Mouse (Mus musculus): ENCODE results near the gene Hbq1a.

The Hbq1a gene

GRCm38 (mm10) chr11:32299865-32300264, at the start of gene Hbq1a:
Hbq1a (plus strand) TSS chr11:32300069.
- WGBS, result 7% methylated on average over 16 of the region's 16 CpGs

GRCm38 (mm10) chr11:32250880-32251763, 48.7 kb upstream of the Hbq1a start:
- WGBS, result 68% methylated on average over 8 of the region's 8 CpGs

- 100% methylated on average over 1 of the region's 1 CpGs for WGBS
These were observed 46.7 kb upstream of the Hbq1a start for GRCm38 (mm10) chr11:32253121-32253520.

- WGBS, result 98% methylated on average over 1 of the region's 1 CpGs
These were observed 43.7 kb upstream of the Hbq1a start for GRCm38 (mm10) chr11:32256146-32256545.

DNA sequence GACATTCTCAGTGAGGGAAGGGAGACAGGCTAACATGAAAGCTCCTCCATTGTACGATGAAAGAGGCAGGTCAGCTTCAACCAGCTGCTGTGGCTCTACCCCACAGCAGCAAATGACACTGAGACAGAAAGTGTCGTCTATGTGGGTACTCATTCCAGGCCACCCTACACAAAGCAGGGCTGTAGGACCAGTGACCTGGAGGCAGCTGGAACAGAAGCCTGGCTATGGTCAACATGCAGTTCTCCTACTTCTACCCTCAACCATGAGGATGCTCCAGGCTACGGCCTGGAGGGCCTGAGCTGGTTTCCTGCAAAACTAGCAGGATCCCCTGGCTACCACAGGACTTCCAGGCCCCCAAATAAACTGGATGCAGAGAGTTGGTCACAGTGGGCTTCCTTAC, 43.3 kb upstream of the Hbq1a start:
- WGBS, result 91% methylated on average over 3 of the region's 3 CpGs

- 92% methylated on average over 10 of the region's 10 CpGs for WGBS
These were observed 37.0 kb upstream of the Hbq1a start for GRCm38 (mm10) chr11:32262674-32263415.

GRCm38 (mm10) chr11:32265117-32265738, 34.6 kb upstream of the Hbq1a start:
- 83% methylated on average over 3 of the region's 3 CpGs for WGBS

GRCm38 (mm10) chr11:32266194-32266593, 33.7 kb upstream of the Hbq1a start:
- WGBS, result 87% methylated on average over 6 of the region's 6 CpGs

- WGBS, result 15% methylated on average over 6 of the region's 6 CpGs
These were observed 33.1 kb upstream of the Hbq1a start for GRCm38 (mm10) chr11:32266776-32267175.

DNA sequence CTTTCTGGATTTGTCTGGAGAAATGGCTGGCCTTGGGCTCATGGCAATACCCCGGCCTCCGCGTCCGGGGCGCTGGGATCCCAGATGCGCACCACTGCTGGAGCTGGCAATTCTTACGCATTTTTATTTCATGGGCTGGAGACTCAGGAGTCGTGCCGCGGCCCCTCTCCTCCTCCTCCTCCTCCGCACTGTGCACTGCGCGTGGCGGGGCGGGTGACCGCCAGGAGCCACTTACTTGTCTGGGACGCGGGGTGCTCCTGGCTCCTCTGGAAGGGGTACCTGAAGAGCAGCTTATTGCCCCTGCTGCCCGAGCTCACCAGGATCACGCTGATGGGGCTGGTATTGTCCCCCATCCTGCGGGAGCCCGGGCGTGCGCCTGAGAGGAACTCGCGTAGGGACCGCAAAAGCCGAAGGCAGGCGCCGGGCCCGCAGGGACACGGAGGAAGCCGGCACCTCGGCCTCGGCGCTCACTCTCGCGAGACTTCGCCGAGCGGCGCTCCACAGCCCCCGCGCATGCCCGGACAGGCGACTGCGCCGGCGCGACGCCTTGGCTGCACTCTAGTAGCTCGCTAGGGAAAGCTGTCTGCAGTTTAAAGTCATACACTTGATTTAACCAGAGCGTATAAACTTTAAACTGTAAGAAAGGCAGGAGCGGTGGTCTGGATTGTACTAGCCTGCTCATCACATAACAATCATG, 32.5 kb upstream of the Hbq1a start, which contains the start of gene Nprl3:
Nprl3 (minus strand) TSS at position 520 of the 697 bp plus-strand sequence.
- WGBS, result under 1% methylated on average over 54 of the region's 54 CpGs

- 22% methylated on average over 5 of the region's 5 CpGs for WGBS
These were observed 31.9 kb upstream of the Hbq1a start for GRCm38 (mm10) chr11:32267964-32268363.

DNA sequence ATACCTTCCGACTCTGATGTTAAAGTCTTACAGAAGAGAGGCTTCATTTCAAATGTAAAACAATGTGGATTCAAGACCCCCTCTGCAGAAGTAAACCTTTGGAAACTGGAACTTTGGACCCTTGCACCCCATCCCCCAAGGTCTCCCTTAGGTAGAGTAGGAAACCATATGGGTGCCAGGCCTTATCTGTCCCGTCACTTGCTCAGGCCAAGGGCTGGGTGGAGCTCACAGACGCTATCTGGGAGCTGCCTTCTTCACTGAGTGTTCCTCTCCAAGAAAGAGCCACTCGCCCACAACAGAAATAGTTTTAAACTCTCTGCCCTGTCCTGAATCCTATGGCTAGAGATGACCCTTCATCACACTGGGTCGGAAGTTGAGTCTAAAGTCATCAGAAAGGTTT, 30.9 kb upstream of the Hbq1a start:
- whole genome bisulfite sequencing, result 86% methylated on average over 5 of the region's 5 CpGs

- WGBS, result 51% methylated on average over 4 of the region's 4 CpGs
These were observed 28.7 kb upstream of the Hbq1a start for GRCm38 (mm10) chr11:32271178-32271577.

- 83% methylated on average over 3 of the region's 3 CpGs for WGBS
These were observed 23.5 kb upstream of the Hbq1a start, which contains the start of gene Hba-x for GRCm38 (mm10) chr11:32276347-32276746. Hba-x (plus strand) TSS chr11:32276400.

DNA sequence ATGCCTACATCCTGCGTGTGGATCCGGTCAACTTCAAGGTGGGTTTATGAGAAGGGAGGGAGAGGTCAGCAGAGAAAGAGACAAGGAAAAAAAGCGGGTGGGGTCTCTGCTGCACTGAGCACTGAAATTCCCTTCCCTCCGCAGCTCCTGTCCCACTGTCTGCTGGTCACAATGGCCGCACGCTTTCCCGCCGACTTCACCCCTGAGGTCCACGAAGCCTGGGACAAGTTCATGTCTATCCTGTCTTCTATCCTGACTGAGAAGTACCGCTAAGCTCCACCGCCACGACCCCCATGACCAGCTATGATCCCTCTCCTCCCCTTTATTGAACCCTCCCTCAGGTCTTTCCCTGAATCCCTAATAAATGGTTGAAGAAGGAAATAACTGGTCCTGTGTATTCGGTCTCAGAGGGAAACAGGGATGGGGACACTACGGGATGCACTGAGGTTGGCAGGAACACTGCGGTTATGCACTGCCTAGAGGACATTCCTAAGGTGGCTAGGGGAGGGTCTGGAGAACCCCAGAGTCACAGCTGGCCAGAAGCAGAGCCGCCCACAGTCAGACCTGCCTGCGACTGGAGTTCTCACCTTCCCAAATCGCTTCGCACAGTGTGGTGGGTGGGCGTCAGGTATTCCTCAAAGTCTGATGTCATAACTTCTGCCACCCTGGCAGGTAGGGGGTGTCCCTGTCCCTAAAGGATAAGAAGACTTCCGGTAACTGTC, 22.0 kb upstream of the Hbq1a start:
- 80% methylated on average over 21 of the region's 21 CpGs for WGBS

DNA sequence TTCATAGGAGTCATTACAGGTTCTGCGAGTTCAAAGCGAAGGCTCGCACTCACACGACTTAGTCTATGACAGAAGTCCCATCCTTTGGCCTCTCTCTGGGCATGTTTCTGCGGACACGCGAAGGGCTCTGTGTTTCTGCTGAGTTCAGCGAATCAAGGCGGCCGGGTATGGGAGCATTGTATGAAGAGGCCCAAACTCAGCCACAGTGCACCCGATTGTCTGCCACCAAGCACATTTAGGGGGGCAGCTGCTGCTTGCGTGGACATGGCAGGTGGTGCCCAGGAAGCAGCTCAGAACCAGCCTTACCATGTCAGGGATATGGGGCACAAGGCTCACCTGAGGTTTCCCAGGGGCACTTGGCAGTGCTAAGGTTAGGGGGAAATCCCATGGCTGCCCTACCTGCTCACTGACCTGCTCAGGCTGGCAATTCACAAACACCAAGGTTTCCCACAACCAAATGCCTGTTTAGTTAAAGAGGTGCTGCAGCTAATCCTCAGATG, 21.4 kb upstream of the Hbq1a start:
- 82% methylated on average over 12 of the region's 12 CpGs for WGBS

DNA sequence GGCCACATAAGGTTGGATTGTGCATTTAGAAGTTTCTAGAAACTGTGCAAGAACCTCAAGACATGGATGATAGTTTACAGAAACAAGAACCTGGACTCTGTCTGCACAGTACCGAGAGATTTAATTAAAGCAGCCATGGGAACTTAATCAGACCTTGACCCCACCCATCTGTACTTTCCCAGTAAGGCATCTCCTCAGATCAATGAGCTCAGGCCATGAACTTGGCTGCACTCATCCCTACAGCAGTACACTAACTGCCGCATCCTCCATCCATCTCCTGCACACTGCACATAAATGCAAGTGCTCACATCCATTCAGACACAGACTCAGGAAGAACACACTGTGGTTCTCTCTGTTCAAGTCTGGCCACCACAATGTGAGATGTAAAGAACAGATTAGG, 19.2 kb upstream of the Hbq1a start:
- WGBS, result 85% methylated on average over 2 of the region's 2 CpGs

DNA sequence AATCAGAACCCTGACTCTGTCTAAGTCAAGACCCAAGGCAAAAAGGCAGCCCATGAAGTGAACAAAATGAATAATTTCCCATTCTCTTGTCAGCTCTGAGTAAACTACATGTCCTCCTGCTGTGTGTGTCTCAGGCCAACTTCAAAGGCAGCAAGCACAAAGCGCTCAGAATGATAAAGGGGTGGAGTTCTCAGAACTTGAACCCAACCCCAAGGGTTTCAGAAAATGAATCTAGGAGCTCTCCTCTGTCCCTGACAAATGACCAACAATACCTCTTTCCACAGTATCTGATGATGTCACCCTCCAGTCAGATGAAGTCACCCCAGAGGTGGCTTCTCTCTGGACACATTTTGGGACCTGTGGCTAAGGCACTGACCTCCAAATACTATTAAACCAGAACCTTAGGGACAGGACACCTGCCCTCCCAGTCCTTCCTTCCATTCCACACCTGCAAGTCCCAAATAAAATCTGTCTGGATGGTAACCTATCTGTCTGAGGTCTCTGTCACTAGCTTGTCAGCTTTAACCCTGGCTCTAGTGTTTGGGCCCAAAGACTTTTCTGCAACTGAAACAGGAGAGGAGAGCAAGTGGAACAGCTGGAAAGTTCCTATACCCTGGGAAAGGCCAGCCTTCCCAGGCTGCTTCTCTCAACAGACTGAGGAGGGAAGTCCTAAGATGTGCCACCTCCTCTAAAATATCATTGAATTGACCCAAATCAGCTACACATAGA, 18.3 kb upstream of the Hbq1a start:
- 90% methylated on average over 1 of the region's 1 CpGs for WGBS

DNA sequence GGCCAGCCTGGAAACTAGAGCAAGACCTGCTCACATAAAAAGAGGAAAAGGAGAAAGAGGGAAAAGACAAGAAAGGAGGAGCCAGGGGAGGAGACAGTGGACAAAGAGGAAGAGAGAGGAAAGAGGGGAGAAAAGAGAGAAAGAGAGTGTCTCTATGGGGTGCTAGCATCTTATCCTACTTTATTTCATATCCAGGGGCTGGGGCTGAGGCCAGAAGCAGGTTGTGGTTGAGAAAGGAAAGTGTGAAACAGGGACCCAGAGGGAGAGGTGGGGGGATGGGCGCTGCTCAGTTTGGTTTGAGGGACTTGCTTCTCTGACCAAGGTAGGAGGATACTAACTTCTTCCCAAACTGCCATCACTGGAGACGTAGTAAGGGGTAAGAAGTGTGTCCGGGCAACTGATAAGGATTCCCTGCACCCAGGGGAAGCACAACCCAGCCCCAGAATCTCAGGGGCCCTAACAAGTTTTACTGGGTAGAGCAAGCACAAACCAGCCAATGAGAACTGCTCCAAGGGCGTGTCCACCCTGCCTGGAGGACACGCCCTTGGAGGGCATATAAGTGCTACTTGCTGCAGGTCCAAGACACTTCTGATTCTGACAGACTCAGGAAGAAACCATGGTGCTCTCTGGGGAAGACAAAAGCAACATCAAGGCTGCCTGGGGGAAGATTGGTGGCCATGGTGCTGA, 16.6 kb upstream of the Hbq1a start, which contains the start of gene Hba-a1:
Hba-a1 (plus strand) TSS at position 421 of the 687 bp plus-strand sequence.
- 78% methylated on average over 1 of the region's 5 CpGs for WGBS

All from cerebral cortex, adult 2 months (tissue).